Mouse (Mus musculus) E14TG2a.4 (cell line): ENCODE measurements around the gene 4930503B20Rik.

Experiments
- CTCF ChIP-seq: conservative IDR thresholded peaks from 2 replicates; pipeline ENCODE4 v1.5.1; 2014; ENCODE audit warnings: low read length
- NANOG ChIP-seq: IDR thresholded peaks from 2 replicates; pipeline ENCODE4 v1.6.1; 2014; ENCODE audit warnings: borderline replicate concordance, low read length, mixed read lengths
- POU5F1 ChIP-seq: IDR thresholded peaks from 2 replicates; pipeline ENCODE4 v1.6.1; 2014; ENCODE audit warnings: low read length, borderline replicate concordance

GRCm38 (mm10) chr3:146653692-146654091 lies 2.6 kb upstream of the 4930503B20Rik start:
- TF ChIP-seq CTCF (no peak), NANOG (no peak), POU5F1 (no peak)
